Comparison of ENCODE assay signal across 8 mouse cellular contexts in genomic region chr15:80174598-80174875, GRCm38 (mm10). TPM values are rescaled to one million over a fixed set of nuclear protein-coding genes. Genes with fewer than 3 reads are reported as not detected.
DNase-seq lines count a peak whose midpoint lies in the region; ATAC-seq and TF ChIP-seq lines count a peak whose summit lies in the region.

No protein-coding gene starts in this region.

- no peak for ATAC-seq in forebrain, embryonic 12.5 days (ENCODE audit: low FRiP score)
- no peak for ATAC-seq in liver, embryonic 15.5 days (ENCODE audit: insufficient read depth)

- peak overlapping the region; percentile 91; the same call in 1 of the 2 replicates for H3K27ac ChIP-seq in forebrain, embryonic 12.5 days
- H3K27ac ChIP-seq in liver, embryonic 15.5 days (replicated peaks) = no peak overlapping the region

- no peak overlapping the region for H3ac ChIP-seq in C2C12 (ENCODE audit: control insufficient read depth, insufficient read length, low read depth)

- peaks cover 22% of the 10 kb centered on the region for H3K79me3 ChIP-seq in C2C12 (ENCODE audit: low read depth)

- H3K4me1 ChIP-seq in forebrain, embryonic 12.5 days = peaks cover 37% of the 10 kb centered on the region
- H3K4me1 ChIP-seq in liver, embryonic 15.5 days (replicated peaks) = peaks cover 14% of the 10 kb centered on the region; the same call in 1 of the 2 replicates

- peak; percentile 34 for DNase-seq in embryo, embryonic 10.5 days (ENCODE audit: low spot score)
- DNase-seq in embryo, embryonic 10 days (ENCODE audit: low spot score) = no peak
- DNase-seq in adrenal gland, adult 2 months = no peak
- DNase-seq in Muller cell, postnatal 12 days (ENCODE audit: inconsistent ontology term) = no peak
- DNase-seq in spleen, postnatal 10 days (ENCODE audit: low spot score in 2 of 2) = no peak

- no peaks in the 10 kb centered on the region for H3K9me3 ChIP-seq in forebrain, embryonic 12.5 days
- H3K9me3 ChIP-seq in liver, embryonic 15.5 days (replicated peaks) = no peaks in the 10 kb centered on the region

- peaks cover 48% of the 10 kb centered on the region for H3K79me2 ChIP-seq in C2C12 (ENCODE audit: control insufficient read depth, insufficient read depth)

- peak overlapping the region; percentile 68 for H3K4me3 ChIP-seq in C2C12 (ENCODE audit: insufficient read depth, poor library complexity, severe bottlenecking)
- H3K4me3 ChIP-seq in forebrain, embryonic 12.5 days (replicated peaks) = peak overlapping the region; percentile 97
- peak overlapping the region; percentile 55; the same call in 1 of the 2 replicates for H3K4me3 ChIP-seq in liver, embryonic 15.5 days (replicated peaks)

- H3K27me3 ChIP-seq in C2C12 (ENCODE audit: control insufficient read depth, insufficient read depth, insufficient read length) = no peaks in the 10 kb centered on the region
- H3K27me3 ChIP-seq in forebrain, embryonic 12.5 days = no peaks in the 10 kb centered on the region
- peaks cover 96% of the 10 kb centered on the region for H3K27me3 ChIP-seq in liver, embryonic 15.5 days

- H3K4me2 ChIP-seq in forebrain, embryonic 12.5 days = peak overlapping the region; percentile 93
- H3K4me2 ChIP-seq in liver, embryonic 15.5 days = peak overlapping the region; percentile 64; the same call in 1 of the 2 replicates

- H3K36me3 ChIP-seq in C2C12 (ENCODE audit: control insufficient read depth, insufficient read depth) = no peaks in the 10 kb centered on the region
- no peaks in the 10 kb centered on the region for H3K36me3 ChIP-seq in forebrain, embryonic 12.5 days (replicated peaks)
- no peaks in the 10 kb centered on the region for H3K36me3 ChIP-seq in liver, embryonic 15.5 days (replicated peaks)

- H3K9ac ChIP-seq in forebrain, embryonic 12.5 days = peak overlapping the region; percentile 98
- H3K9ac ChIP-seq in liver, embryonic 15.5 days = no peak overlapping the region

- no peak for TF ChIP-seq CTCF in C2C12 (IDR thresholded peaks at IDR 0.05; ENCODE audit: control insufficient read depth, insufficient read depth, insufficient read length)

- WGBS in forebrain, embryonic 12.5 days = 2% methylated on average over 5 of the region's 5 CpGs
- WGBS in liver, embryonic 15.5 days (ENCODE audit: insufficient replicate concordance) = 19% methylated on average over 5 of the region's 5 CpGs

TF ChIP-seq in C2C12, 6 proteins besides CTCF, POLR2A, EP300 and RAD21:
- TF ChIP-seq CEBPB (IDR thresholded peaks at IDR 0.05; ENCODE audit: low read depth) (no peak), MYOG (IDR thresholded peaks at IDR 0.05; ENCODE audit: control insufficient read depth, extremely low read depth, insufficient read length) (no peak), MAX (IDR thresholded peaks at IDR 0.05) (no peak), FOSL1 (IDR thresholded peaks at IDR 0.05; ENCODE audit: insufficient read depth, low read length, poor library complexity, severe bottlenecking) (no peak), USF1 (IDR thresholded peaks at IDR 0.05; ENCODE audit: low read depth) (no peak), MYOD1 (IDR thresholded peaks at IDR 0.05; ENCODE audit: control insufficient read depth, insufficient read length, low read depth) (no peak)

RNA-seq across cellular contexts. Expression of gene Mgat3, which starts 1.0 kb away (rescaled TPM):
- polyA plus RNA-seq in C2C12 (2012; fragmentation: generic; extraction: Trizol) = 19.2 TPM
- 8.6 and 9.6 TPM in 2 replicates for polyA plus RNA-seq in forebrain, embryonic 12.5 days (2016; fragmentation: Nextera tagmentation; extraction: Ambion mirVana)
- polyA plus RNA-seq in liver, embryonic 15.5 days (2015; fragmentation: Nextera tagmentation; extraction: Ambion mirVana) = 0.54 and 0.55 TPM in 2 replicates
- total RNA-seq in adrenal gland, adult 2 months (2021) = 10 to 100 TPM in 1 of 2 experiments, 1 to 10 TPM in 1; 7.6 to 12.4 TPM
- polyA plus RNA-seq in adrenal gland, adult 2 months (2012; rRNA removed) = 8.1 and 8.2 TPM in 2 replicates

RNA-seq across cellular contexts. Expression of gene Tab1, which starts 41.6 kb away (rescaled TPM):
- polyA plus RNA-seq in C2C12 (2012; fragmentation: generic; extraction: Trizol) = 30.2 TPM
- polyA plus RNA-seq in forebrain, embryonic 12.5 days (2016; fragmentation: Nextera tagmentation; extraction: Ambion mirVana) = 40.5 and 44.0 TPM in 2 replicates
- polyA plus RNA-seq in liver, embryonic 15.5 days (2015; fragmentation: Nextera tagmentation; extraction: Ambion mirVana) = 11.0 and 12.7 TPM in 2 replicates
- total RNA-seq in adrenal gland, adult 2 months (2021) = 10 to 100 TPM; 11.4 to 23.2 TPM
- polyA plus RNA-seq in adrenal gland, adult 2 months (2012; rRNA removed) = 19.6 and 23.4 TPM in 2 replicates

RNA-seq across cellular contexts. Expression of gene Mief1, which starts 59.3 kb away (rescaled TPM):
- 27.3 TPM for polyA plus RNA-seq in C2C12 (2012; fragmentation: generic; extraction: Trizol)
- 38.6 and 44.2 TPM in 2 replicates for polyA plus RNA-seq in forebrain, embryonic 12.5 days (2016; fragmentation: Nextera tagmentation; extraction: Ambion mirVana)
- 16.2 and 17.0 TPM in 2 replicates for polyA plus RNA-seq in liver, embryonic 15.5 days (2015; fragmentation: Nextera tagmentation; extraction: Ambion mirVana)
- total RNA-seq in adrenal gland, adult 2 months (2021) = 10 to 100 TPM; 38.7 to 47.7 TPM
- 17.1 and 17.8 TPM in 2 replicates for polyA plus RNA-seq in adrenal gland, adult 2 months (2012; rRNA removed)
